Mouse (Mus musculus) CH12.LX (cell line): ENCODE measurements around the gene Kif23. TPM values are rescaled to one million over a fixed set of nuclear protein-coding genes. Genes with fewer than 3 reads are reported as not detected.
A peak's percentile ranks its signal among the peaks of the same experiment; 100 is the strongest.

ENCODE experiments used
- DNase-seq: peaks from one replicate; pipeline ENCODE4 v3.0.0-alpha.2; 2013; ENCODE audit errors: extremely low read depth
- H3K27ac ChIP-seq: 2 replicates; pipeline ENCODE4 v1.5.1; 2012; ENCODE audit warnings: low read depth, mild to moderate bottlenecking, control low read depth, moderate library complexity; ENCODE audit not compliant: insufficient read depth
- H3K27me3 ChIP-seq: replicated peaks from 2 replicates; pipeline ENCODE3; 2012; ENCODE audit warnings: inconsistent platforms
- H3K36me3 ChIP-seq, 2 experiments: replicated peaks in 1 of 2; 2 replicates each; pipeline versions ENCODE3 to v1.6.1; 2012; ENCODE audit warnings: inconsistent platforms in 1 of 2, low read length in 1 of 2, mild to moderate bottlenecking in 1 of 2, mixed read lengths in 1 of 2, moderate library complexity in 1 of 2; ENCODE audit not compliant: control insufficient read depth in 1 of 2, insufficient read depth in 1 of 2
- H3K4me1 ChIP-seq, 2 experiments: 2 replicates each; pipeline ENCODE4 v1.6.1; 2012; ENCODE audit warnings: inconsistent platforms in 1 of 2, moderate library complexity in 1 of 2; ENCODE audit not compliant: insufficient read depth in 2 of 2, control insufficient read depth in 1 of 2
- H3K4me2 ChIP-seq: 2 replicates; pipeline ENCODE4 v1.6.1; 2012; ENCODE audit warnings: low read depth, mild to moderate bottlenecking, control low read depth; ENCODE audit not compliant: poor library complexity, insufficient read depth, severe bottlenecking
- H3K4me3 ChIP-seq, 3 experiments: fragments of 150-350 bp in 1 of 3; sonication (generic) in 1 of 3; replicated peaks in 1 of 3; 2 replicates each; pipeline versions ENCODE3 to v1.5.1; 2011 to 2012; ENCODE audit warnings: low read depth in 2 of 3, low read length in 2 of 3, mild to moderate bottlenecking in 2 of 3, moderate library complexity in 2 of 3, control low read depth in 1 of 3, improper control_type of control experiment in 1 of 3, inconsistent platforms in 1 of 3, mixed read lengths in 1 of 3; ENCODE audit not compliant: poor library complexity in 1 of 3
- H3K79me2 ChIP-seq: replicated peaks from 2 replicates; pipeline ENCODE4 v1.6.1; 2012; ENCODE audit warnings: mild to moderate bottlenecking, moderate library complexity; ENCODE audit not compliant: control insufficient read depth, poor library complexity, insufficient read depth, severe bottlenecking; ENCODE audit errors: extremely low read depth
- H3K9ac ChIP-seq: 2 replicates; pipeline ENCODE4 v1.6.1; 2012; ENCODE audit warnings: low read depth, mild to moderate bottlenecking, control low read depth, moderate library complexity; ENCODE audit not compliant: insufficient read depth
- H3K9me3 ChIP-seq: replicated peaks from 2 replicates; pipeline ENCODE3; 2012; ENCODE audit warnings: low read length, inconsistent platforms, mixed read lengths
- BHLHE40 ChIP-seq: IDR thresholded peaks from 2 replicates; pipeline ENCODE4 v1.6.1; 2011; ENCODE audit warnings: mild to moderate bottlenecking, low read depth, low read length, improper control_type of control experiment
- CHD1 ChIP-seq: IDR thresholded peaks from 2 replicates; pipeline ENCODE4 v1.6.1; 2012; ENCODE audit warnings: low read depth, low read length, improper control_type of control experiment, inconsistent platforms
- CTCF ChIP-seq, 2 experiments: IDR thresholded peaks in 1 of 2; conservative IDR thresholded peaks in 1 of 2; 2 replicates each; pipeline ENCODE4 v1.5.1; 2011 to 2012; ENCODE audit warnings: low read depth in 2 of 2, low read length in 2 of 2, improper control_type of control experiment in 1 of 2, inconsistent platforms in 1 of 2, mild to moderate bottlenecking in 1 of 2, moderate library complexity in 1 of 2
- ELF1 ChIP-seq: IDR thresholded peaks from 2 replicates; pipeline ENCODE4 v1.6.1; 2014; ENCODE audit warnings: low read depth, mild to moderate bottlenecking, inconsistent platforms, low read length, improper control_type of control experiment
- HCFC1 ChIP-seq: IDR thresholded peaks from 2 replicates; pipeline ENCODE4 v1.6.1; 2012; ENCODE audit warnings: low read depth, mild to moderate bottlenecking, inconsistent platforms, low read length, improper control_type of control experiment
- IRF4 ChIP-seq: IDR thresholded peaks from 2 replicates; pipeline ENCODE4 v1.6.1; 2014; ENCODE audit warnings: low read depth, mild to moderate bottlenecking, inconsistent platforms, low read length, improper control_type of control experiment
- JUN ChIP-seq: IDR thresholded peaks from 2 replicates; pipeline ENCODE4 v1.6.1; 2011; ENCODE audit warnings: low read depth, mild to moderate bottlenecking, low read length, improper control_type of control experiment, moderate library complexity; ENCODE audit not compliant: insufficient read depth
- KAT2A ChIP-seq: IDR thresholded peaks from 2 replicates; pipeline ENCODE4 v1.6.1; 2012; ENCODE audit warnings: low read length, improper control_type of control experiment, inconsistent platforms; ENCODE audit not compliant: insufficient replicate concordance
- MAX ChIP-seq: IDR thresholded peaks from 2 replicates; pipeline ENCODE4 v1.6.1; 2011; ENCODE audit warnings: low read length, improper control_type of control experiment
- MEF2A ChIP-seq: IDR thresholded peaks from 2 replicates; pipeline ENCODE4 v1.6.1; 2014; ENCODE audit warnings: low read depth, mild to moderate bottlenecking, inconsistent platforms, low read length, improper control_type of control experiment, borderline replicate concordance
- MXI1 ChIP-seq: IDR thresholded peaks from 2 replicates; pipeline ENCODE4 v1.6.1; 2011; ENCODE audit warnings: mild to moderate bottlenecking, low read depth, low read length, improper control_type of control experiment
- MYC ChIP-seq: IDR thresholded peaks from 2 replicates; pipeline ENCODE4 v1.6.1; 2011; ENCODE audit warnings: low read depth, mild to moderate bottlenecking, improper control_type of control experiment, low read length
- NELFE ChIP-seq: IDR thresholded peaks from 2 replicates; pipeline ENCODE4 v1.6.1; 2011; ENCODE audit warnings: low read depth, low read length, improper control_type of control experiment
- PAX5 ChIP-seq: IDR thresholded peaks from 2 replicates; pipeline ENCODE4 v1.6.1; 2012; ENCODE audit warnings: low read length, inconsistent platforms, mixed read lengths
- POLR2AphosphoS2 ChIP-seq: IDR thresholded peaks from 2 replicates; pipeline ENCODE4 v1.6.1; 2011; ENCODE audit warnings: low read depth, low read length, improper control_type of control experiment
- RAD21 ChIP-seq: IDR thresholded peaks from 2 replicates; pipeline ENCODE4 v1.6.1; 2011; ENCODE audit warnings: low read depth, mild to moderate bottlenecking, low read length, improper control_type of control experiment, moderate library complexity
- SIN3A ChIP-seq: IDR thresholded peaks from 2 replicates; pipeline ENCODE4 v1.6.1; 2012; ENCODE audit warnings: low read length, improper control_type of control experiment, inconsistent platforms
- SMC3 ChIP-seq: IDR thresholded peaks from 2 replicates; pipeline ENCODE4 v1.6.1; 2011; ENCODE audit warnings: low read depth, low read length, improper control_type of control experiment
- TBP ChIP-seq: conservative IDR thresholded peaks from 2 replicates; pipeline ENCODE4 v1.6.1; 2011; ENCODE audit warnings: low read depth, low read length, improper control_type of control experiment
- USF2 ChIP-seq: conservative IDR thresholded peaks from 2 replicates; pipeline ENCODE4 v1.6.1; 2011; ENCODE audit warnings: low read depth, low read length, improper control_type of control experiment
- ZC3H11A ChIP-seq: IDR thresholded peaks from 2 replicates; pipeline ENCODE4 v1.6.1; 2012; ENCODE audit warnings: low read depth, mild to moderate bottlenecking, inconsistent platforms, low read length, improper control_type of control experiment
- ZKSCAN1 ChIP-seq: IDR thresholded peaks from 2 replicates; pipeline ENCODE4 v1.6.1; 2012; ENCODE audit warnings: low read depth, inconsistent platforms, low read length, improper control_type of control experiment, borderline replicate concordance
- ZNF384 ChIP-seq: IDR thresholded peaks from 2 replicates; pipeline ENCODE4 v1.6.1; 2012; ENCODE audit warnings: low read depth, low read length, improper control_type of control experiment, inconsistent platforms
- dilution Hi-C: fragments of 300-500 bp; cut with MboI; formaldehyde crosslinking; loops from 2 replicates; pipeline ENCODE4 v1.14.3; 2020; ENCODE audit warnings: low sequenced_read_pairs; ENCODE audit not compliant: extremely low pct_unique_long_range_greater_than_20kb, extremely low pct_ligation_motif_present
- in situ Hi-C: fragments of 300-500 bp; cut with MboI; formaldehyde crosslinking; loops from 3 replicates; pipeline ENCODE4 v1.14.3; 2019; ENCODE audit warnings: low sequenced_read_pairs, low pct_ligation_motif_present, low pct_unique_long_range_greater_than_20kb, mixed read lengths
- polyA plus RNA-seq: library from polyadenylated mRNA; unstranded; fragments of >175 nt; gene quantifications from 2 replicates; pipeline ENCODE4 v1.2.1, GENCODE M21; 2012; ENCODE audit warnings: low read depth; ENCODE audit not compliant: insufficient read length
- total RNA-seq, 2 experiments: library from RNA; depleted of rRNA; stranded (reverse); fragments of 300-350 nt in 1 of 2; fragments of >200 nt in 1 of 2; gene quantifications; 2 replicates each; pipeline ENCODE4 v1.2.3; 2012 to 2014

Gene Kif23
- total and polyA plus RNA-seq, 3 experiments = 50.6 to 133 (median 96.2) TPM

DNA sequence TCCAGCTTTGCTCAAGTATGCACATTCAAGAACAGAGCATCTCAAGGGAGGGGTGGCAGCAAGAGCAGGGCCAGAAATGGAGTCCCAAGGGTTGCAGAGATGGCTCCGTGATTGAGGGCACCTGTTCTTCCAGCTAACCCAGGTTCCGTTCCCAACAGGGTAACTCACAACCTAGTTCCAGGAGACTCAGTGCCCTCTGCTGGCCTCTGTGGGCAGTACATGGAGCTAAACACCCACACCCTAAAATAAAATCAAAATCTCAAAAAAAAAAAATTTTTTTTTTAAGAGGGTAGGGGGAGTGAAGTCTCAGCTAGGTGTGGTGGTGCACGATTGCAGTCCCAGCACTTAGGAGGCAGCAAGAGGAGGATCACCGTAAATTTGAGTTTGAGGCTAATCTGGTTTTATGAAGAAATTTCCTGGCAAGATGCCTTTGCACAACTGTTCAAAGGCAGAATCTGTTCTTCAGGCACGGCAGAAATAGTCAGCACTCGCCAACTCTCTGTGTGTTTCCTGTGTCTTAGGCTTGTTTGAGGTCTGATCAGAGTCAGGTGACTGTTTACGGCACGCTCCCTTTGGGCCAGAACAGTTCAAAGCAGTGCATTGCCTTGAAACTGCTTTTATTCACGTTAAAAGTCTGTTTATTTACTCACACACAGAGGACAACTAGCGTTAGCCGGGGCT lies 38.7 kb upstream of the Kif23 start:
- H3K9me3 ChIP-seq = no peaks in the 10 kb centered on the region
- peaks cover 19 to 48% of the 10 kb centered on the region in 2 experiments for H3K4me1 ChIP-seq
- dilution Hi-C loops (no loop called here), in situ Hi-C loops (loop anchor here (5.0 kb wide), 1 partner anchor 78 kb away; no protein-coding TSS in a partner anchor)
- no peak overlapping the region for H3K27ac ChIP-seq
- H3K79me2 ChIP-seq = no peaks in the 10 kb centered on the region
- no peaks in the 10 kb centered on the region for H3K36me3 ChIP-seq
- no peak overlapping the region for H3K4me3 ChIP-seq
- peak; percentile 61 for DNase-seq
- TF ChIP-seq HCFC1 (no peak; the same call in 1 of the 2 replicates), MXI1 (no peak), MYC (no peak), MEF2A (0 out of 2 replicates have a peak, but pooled peaks have one; percentile 22), ZKSCAN1 (no peak), ELF1 (peak; percentile 12; the same call in 1 of the 2 replicates), USF2 (no peak), ZC3H11A (0 out of 2 replicates have a peak, but pooled peaks have one; percentile 28), CTCF (conservative IDR thresholded peaks at IDR 0.05 in 1 of 2, IDR thresholded peaks at IDR 0.05 in 1 of 2; ENCODE audit: low read depth in 2 of 2, low read length in 2 of 2) (peak; percentile 60 to 90; a peak in 3 of 4 replicates), ZNF384 (peak; percentile 79), KAT2A (no peak), PAX5 (no peak), BHLHE40 (0 out of 2 replicates have a peak, but pooled peaks have one; percentile 16), CHD1 (no peak), POLR2AphosphoS2 (no peak), TBP (no peak), RAD21 (peak; percentile 77), SIN3A (peak; percentile 23; the same call in 1 of the 2 replicates), JUN (no peak), NELFE (0 out of 2 replicates have a peak, but pooled peaks have one; percentile 11), IRF4 (no peak), SMC3 (peak; percentile 93), MAX (no peak)
- no peak overlapping the region for H3K9ac ChIP-seq
- no peaks in the 10 kb centered on the region for H3K27me3 ChIP-seq
- peak overlapping the region; percentile 6; the same call in 1 of the 2 replicates for H3K4me2 ChIP-seq
